ENCODE assay signal across 20 mouse cellular contexts in the genomic region with DNA sequence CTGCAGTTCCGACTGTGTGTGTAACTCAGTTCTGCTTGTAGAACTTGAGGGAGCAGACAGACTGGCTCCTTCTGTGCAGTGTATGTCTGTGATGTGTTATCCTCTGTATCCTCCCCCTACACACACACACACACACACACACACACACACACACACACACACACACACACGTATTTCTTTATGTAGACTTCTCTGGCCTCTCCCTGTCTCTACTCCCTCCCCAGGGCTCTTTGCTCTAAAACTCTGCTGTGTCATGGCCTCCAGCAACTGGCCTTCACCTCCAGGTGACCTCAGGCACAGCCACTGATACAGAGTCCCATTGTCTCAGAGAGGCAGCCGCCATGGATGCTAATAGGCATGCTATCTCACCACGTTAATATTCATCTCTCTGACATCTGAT. TPM values are rescaled to one million over a fixed set of nuclear protein-coding genes. Genes with fewer than 3 reads are reported as not detected.
DNase-seq lines count a peak whose midpoint lies in the region; ATAC-seq and TF ChIP-seq lines count a peak whose summit lies in the region.
"Had no signal": no experiment of that assay in that cellular context is flagged by ENCODE, and none has a peak within 500 bp of the region (broad histone marks: within the 10 kb centered on the region; RNA-seq: fewer than 3 reads in every experiment).

No protein-coding gene starts in this region.

- H3K36me3 ChIP-seq in forebrain, embryonic 10.5 days (replicated peaks), result no peaks in the 10 kb centered on the region
- no peaks in the 10 kb centered on the region for H3K36me3 ChIP-seq in forebrain, embryonic 16.5 days (ENCODE audit: control insufficient read depth, insufficient read depth)
- H3K36me3 ChIP-seq in neural tube, embryonic 15.5 days, result no peaks in the 10 kb centered on the region
- no peaks in the 10 kb centered on the region for H3K36me3 ChIP-seq in embryonic facial prominence, embryonic 10.5 days (replicated peaks)
- H3K36me3 ChIP-seq in stomach, postnatal 0 days (ENCODE audit: control insufficient read depth, insufficient read depth, low read length), result no peaks in the 10 kb centered on the region
- H3K36me3 ChIP-seq: embryonic facial prominence, embryonic 15.5 days; heart, embryonic 15.5 days; neural tube, embryonic 13.5 days had no signal

- H3K27me3 ChIP-seq in forebrain, embryonic 10.5 days (ENCODE audit: poor library complexity, severe bottlenecking), result peaks cover 8% of the 10 kb centered on the region
- H3K27me3 ChIP-seq in forebrain, embryonic 16.5 days (replicated peaks; ENCODE audit: control insufficient read depth, insufficient read depth, low read length), result no peaks in the 10 kb centered on the region
- H3K27me3 ChIP-seq in neural tube, embryonic 15.5 days (replicated peaks), result no peaks in the 10 kb centered on the region
- no peaks in the 10 kb centered on the region for H3K27me3 ChIP-seq in embryonic facial prominence, embryonic 10.5 days (replicated peaks; ENCODE audit: low read depth, poor library complexity, severe bottlenecking)
- H3K27me3 ChIP-seq in stomach, postnatal 0 days (ENCODE audit: control insufficient read depth, insufficient read depth, low read length), result no peaks in the 10 kb centered on the region
- H3K27me3 ChIP-seq: neural tube, embryonic 13.5 days had no signal

- H3K9ac ChIP-seq in forebrain, embryonic 16.5 days (replicated peaks; ENCODE audit: low read depth, low read length), result no peak overlapping the region
- H3K9ac ChIP-seq in neural tube, embryonic 15.5 days (replicated peaks), result no peak overlapping the region
- H3K9ac ChIP-seq in stomach, postnatal 0 days (ENCODE audit: low read length), result no peak overlapping the region
- H3K9ac ChIP-seq: embryonic facial prominence, embryonic 15.5 days; heart, embryonic 15.5 days; liver, postnatal 0 days; neural tube, embryonic 13.5 days had no signal

- no peak overlapping the region for H3K4me3 ChIP-seq in forebrain, embryonic 10.5 days
- no peak overlapping the region for H3K4me3 ChIP-seq in forebrain, embryonic 16.5 days (replicated peaks; ENCODE audit: low read length)
- H3K4me3 ChIP-seq in neural tube, embryonic 15.5 days (replicated peaks), result no peak overlapping the region
- no peak overlapping the region for H3K4me3 ChIP-seq in embryonic facial prominence, embryonic 10.5 days
- no peak overlapping the region for H3K4me3 ChIP-seq in stomach, postnatal 0 days (ENCODE audit: low read depth, low read length)
- H3K4me3 ChIP-seq: embryonic facial prominence, embryonic 15.5 days; heart, embryonic 15.5 days; layer of hippocampus, adult 2 months; neural tube, embryonic 13.5 days had no signal

- H3K4me1 ChIP-seq in forebrain, embryonic 10.5 days, result peaks cover 13% of the 10 kb centered on the region
- H3K4me1 ChIP-seq in forebrain, embryonic 16.5 days (replicated peaks; ENCODE audit: control insufficient read depth, insufficient read depth, low read length), result no peaks in the 10 kb centered on the region
- no peaks in the 10 kb centered on the region for H3K4me1 ChIP-seq in neural tube, embryonic 15.5 days
- peaks cover 25% of the 10 kb centered on the region for H3K4me1 ChIP-seq in embryonic facial prominence, embryonic 10.5 days
- no peaks in the 10 kb centered on the region for H3K4me1 ChIP-seq in stomach, postnatal 0 days (replicated peaks; ENCODE audit: control insufficient read depth, insufficient read depth)
- H3K4me1 ChIP-seq: embryonic facial prominence, embryonic 15.5 days; heart, embryonic 15.5 days; neural tube, embryonic 13.5 days had no signal

- H3K4me2 ChIP-seq in forebrain, embryonic 16.5 days (ENCODE audit: low read length), result no peak overlapping the region
- no peak overlapping the region for H3K4me2 ChIP-seq in neural tube, embryonic 15.5 days
- no peak overlapping the region for H3K4me2 ChIP-seq in stomach, postnatal 0 days (replicated peaks; ENCODE audit: low read depth)
- H3K4me2 ChIP-seq: embryonic facial prominence, embryonic 15.5 days; heart, embryonic 15.5 days; neural tube, embryonic 13.5 days had no signal

- no peaks in the 10 kb centered on the region for H3K9me3 ChIP-seq in forebrain, embryonic 10.5 days
- H3K9me3 ChIP-seq in forebrain, embryonic 16.5 days (ENCODE audit: control insufficient read depth, low read length), result no peaks in the 10 kb centered on the region
- H3K9me3 ChIP-seq in neural tube, embryonic 15.5 days (replicated peaks), result no peaks in the 10 kb centered on the region
- no peaks in the 10 kb centered on the region for H3K9me3 ChIP-seq in embryonic facial prominence, embryonic 10.5 days
- H3K9me3 ChIP-seq in stomach, postnatal 0 days (ENCODE audit: control insufficient read depth, low read length), result no peaks in the 10 kb centered on the region
- H3K9me3 ChIP-seq: embryonic facial prominence, embryonic 15.5 days; heart, embryonic 15.5 days; neural tube, embryonic 13.5 days had no signal

- TF ChIP-seq EP300 in stomach, postnatal 0 days (optimal IDR thresholded peaks at IDR 0.05), result no peak

- 43% methylated on average over 4 of the region's 4 CpGs for WGBS in forebrain, embryonic 10.5 days
- WGBS in forebrain, embryonic 16.5 days, result 46% methylated on average over 4 of the region's 4 CpGs
- WGBS in neural tube, embryonic 15.5 days, result 32% methylated on average over 4 of the region's 4 CpGs
- 25% methylated on average over 4 of the region's 4 CpGs for WGBS in embryonic facial prominence, embryonic 10.5 days
- 44% methylated on average over 4 of the region's 4 CpGs for WGBS in stomach, postnatal 0 days

- no peak for ATAC-seq in forebrain, embryonic 16.5 days
- ATAC-seq in neural tube, embryonic 15.5 days (ENCODE audit: low FRiP score), result no peak
- no peak for ATAC-seq in stomach, postnatal 0 days (ENCODE audit: low FRiP score, low TSS enrichment)
- ATAC-seq: CD4-positive, CD25-positive, alpha-beta regulatory T cell, adult 4 months; liver, postnatal 0 days had no signal

- peak overlapping the region; percentile 44; the same call in 1 of the 2 replicates for H3K27ac ChIP-seq in forebrain, embryonic 10.5 days
- no peak overlapping the region for H3K27ac ChIP-seq in forebrain, embryonic 16.5 days (ENCODE audit: low read length)
- no peak overlapping the region for H3K27ac ChIP-seq in neural tube, embryonic 15.5 days (replicated peaks)
- H3K27ac ChIP-seq in embryonic facial prominence, embryonic 10.5 days (replicated peaks), result peak overlapping the region; percentile 52
- H3K27ac ChIP-seq in stomach, postnatal 0 days (replicated peaks), result no peak overlapping the region
- H3K27ac ChIP-seq: embryonic facial prominence, embryonic 15.5 days; heart, embryonic 15.5 days; layer of hippocampus, adult 2 months; neural tube, embryonic 13.5 days had no signal

- DNase-seq in forebrain, embryonic 10.5 days (ENCODE audit: extremely low spot score, low spot score), result no peak
- peak; percentile 55 for DNase-seq in neural tube, embryonic 10.5 days (ENCODE audit: extremely low spot score, low spot score)
- peak; percentile 58 for DNase-seq in embryonic facial prominence, embryonic 10.5 days (ENCODE audit: low spot score)
- DNase-seq in cerebellum, postnatal 14 days, result no peak
- DNase-seq in stomach, postnatal 0 days (ENCODE audit: low spot score), result no peak
- no peak for DNase-seq in testis, postnatal 14 days (ENCODE audit: low spot score)
- DNase-seq: cerebellum, adult 2 months; heart, postnatal 4 days; kidney, adult 8-10 months; kidney, postnatal 14 days; liver, postnatal 0 days; lung, postnatal 14 days; right cerebral cortex, postnatal 4 days had no signal

- TF ChIP-seq CTCF in stomach, postnatal 0 days (IDR thresholded peaks at IDR 0.05; ENCODE audit: low read depth), result no peak

RNA-seq across cellular contexts. Expression of a gene that starts 10.3 kb away (rescaled TPM):
- 22.1 and 26.3 TPM in 2 replicates for polyA plus RNA-seq in forebrain, embryonic 10.5 days (2016; fragmentation: Nextera tagmentation; extraction: Ambion mirVana)
- 8.8 and 10.1 TPM in 2 replicates for polyA plus RNA-seq in forebrain, embryonic 16.5 days (2015; fragmentation: Nextera tagmentation; extraction: Ambion mirVana)
- polyA plus RNA-seq in neural tube, embryonic 15.5 days (2015; fragmentation: Nextera tagmentation; extraction: Ambion mirVana), result 10.1 and 11.8 TPM in 2 replicates
- 32.5 and 35.7 TPM in 2 replicates for polyA plus RNA-seq in embryonic facial prominence, embryonic 10.5 days (2016; fragmentation: Nextera tagmentation; extraction: Ambion mirVana)
- polyA plus RNA-seq in stomach, postnatal 0 days (2015; fragmentation: Nextera tagmentation; extraction: Ambion mirVana), result 6.2 and 8.0 TPM in 2 replicates

Comparison
In these comparisons a context has a peak if more than half of its experiments do, and no peak if none do; other contexts are left out.
1. H3K27ac ChIP-seq: peak in forebrain, embryonic 10.5 days (single experiment) and embryonic facial prominence, embryonic 10.5 days (single experiment); none in forebrain, embryonic 16.5 days (single experiment), neural tube, embryonic 15.5 days (single experiment) and stomach, postnatal 0 days (single experiment).
2. DNase-seq: peak in neural tube, embryonic 10.5 days (single experiment) and embryonic facial prominence, embryonic 10.5 days (single experiment); none in forebrain, embryonic 10.5 days (single experiment), cerebellum, postnatal 14 days (0 of 2), stomach, postnatal 0 days (single experiment) and testis, postnatal 14 days (single experiment).